Mouse (Mus musculus): Measurements from ENCODE around the gene E330009J07Rik.

The E330009J07Rik gene

GRCm38 (mm10) chr6:40436047-40436483 is at the start of gene E330009J07Rik:
TSS of gene E330009J07Rik (minus strand) at chr6:40436135.
- DNase-seq (ENCODE audit: extremely low read depth, low read depth): no peak

GRCm38 (mm10) chr6:40482318-40482717 is 46.4 kb upstream of the E330009J07Rik start:
- DNase-seq (ENCODE audit: extremely low read depth, low read depth): no peak

- DNase-seq (ENCODE audit: extremely low read depth, low read depth): no peak
These were observed 43.8 kb upstream of the E330009J07Rik start for GRCm38 (mm10) chr6:40479705-40480104.

- no peak for DNase-seq (ENCODE audit: extremely low read depth, low read depth)
These were observed 40.2 kb upstream of the E330009J07Rik start for GRCm38 (mm10) chr6:40476132-40476531.

GRCm38 (mm10) chr6:40471720-40472010 is 35.7 kb upstream of the E330009J07Rik start:
- peak; percentile 14 for DNase-seq (ENCODE audit: extremely low read depth, low read depth)

GRCm38 (mm10) chr6:40470916-40471719 is 35.2 kb upstream of the E330009J07Rik start, which contains the start of gene Ssbp1:
TSS of gene Ssbp1 (plus strand) at chr6:40471352.
- peak; percentile 93 for DNase-seq (ENCODE audit: extremely low read depth, low read depth)

GRCm38 (mm10) chr6:40465710-40466109 is 29.8 kb upstream of the E330009J07Rik start:
- no peak for DNase-seq (ENCODE audit: extremely low read depth, low read depth)

- DNase-seq (ENCODE audit: extremely low read depth, low read depth): no peak
These were observed 18.6 kb upstream of the E330009J07Rik start for GRCm38 (mm10) chr6:40454436-40455041.

- DNase-seq (ENCODE audit: extremely low read depth, low read depth): no peak
These were observed 12.7 kb upstream of the E330009J07Rik start for GRCm38 (mm10) chr6:40448626-40449025.

GRCm38 (mm10) chr6:40443281-40443928 is 7.5 kb upstream of the E330009J07Rik start:
- DNase-seq (ENCODE audit: extremely low read depth, low read depth): no peak

- no peak for DNase-seq (ENCODE audit: extremely low read depth, low read depth)
These were observed 5.8 kb upstream of the E330009J07Rik start for GRCm38 (mm10) chr6:40441755-40442154.

- DNase-seq (ENCODE audit: extremely low read depth, low read depth): no peak
These were observed 5.3 kb upstream of the E330009J07Rik start for GRCm38 (mm10) chr6:40441276-40441675.

GRCm38 (mm10) chr6:40439731-40440130 is 3.8 kb upstream of the E330009J07Rik start:
- DNase-seq (ENCODE audit: extremely low read depth, low read depth): no peak

- no peak for DNase-seq (ENCODE audit: extremely low read depth, low read depth)
These were observed 3.0 kb upstream of the E330009J07Rik start, which contains the start of gene Wee2 for GRCm38 (mm10) chr6:40438936-40439335. TSS of gene Wee2 (plus strand) at chr6:40439088.

GRCm38 (mm10) chr6:40435151-40436046 is 536 bp downstream of the E330009J07Rik start:
- no peak for DNase-seq (ENCODE audit: extremely low read depth, low read depth)

- DNase-seq (ENCODE audit: extremely low read depth, low read depth): no peak
These were observed 1.2 kb downstream of the E330009J07Rik start for GRCm38 (mm10) chr6:40434697-40435096.

- no peak for DNase-seq (ENCODE audit: extremely low read depth, low read depth)
These were observed 3.3 kb downstream of the E330009J07Rik start for GRCm38 (mm10) chr6:40432346-40433275.

- DNase-seq (ENCODE audit: extremely low read depth, low read depth): no peak
These were observed 4.1 kb downstream of the E330009J07Rik start for GRCm38 (mm10) chr6:40431812-40432211.

- DNase-seq (ENCODE audit: extremely low read depth, low read depth): no peak
These were observed 4.6 kb downstream of the E330009J07Rik start for GRCm38 (mm10) chr6:40431356-40431755.

GRCm38 (mm10) chr6:40430878-40431277 is 5.1 kb downstream of the E330009J07Rik start:
- DNase-seq (ENCODE audit: extremely low read depth, low read depth): no peak

All from MEL-GATA-1-ER (cell line).